Mouse (Mus musculus) layer of hippocampus, postnatal 36 days (tissue): ENCODE results near the gene Lbx2. TPM values are rescaled to one million over a fixed set of nuclear protein-coding genes. Genes with fewer than 3 reads are reported as not detected.

Experiments used
- DNase-seq, 2 experiments: peaks; one replicate each; pipeline ENCODE4 v3.0.0; 2022
- total RNA-seq, 2 experiments: library from RNA; stranded (reverse); gene quantifications; 2 replicates each; pipeline ENCODE4 v1.2.3; 2021

The Lbx2 gene
- total RNA-seq = under 1 TPM in 1 of 2 experiments, not detected in 1; 0.48 TPM

DNA sequence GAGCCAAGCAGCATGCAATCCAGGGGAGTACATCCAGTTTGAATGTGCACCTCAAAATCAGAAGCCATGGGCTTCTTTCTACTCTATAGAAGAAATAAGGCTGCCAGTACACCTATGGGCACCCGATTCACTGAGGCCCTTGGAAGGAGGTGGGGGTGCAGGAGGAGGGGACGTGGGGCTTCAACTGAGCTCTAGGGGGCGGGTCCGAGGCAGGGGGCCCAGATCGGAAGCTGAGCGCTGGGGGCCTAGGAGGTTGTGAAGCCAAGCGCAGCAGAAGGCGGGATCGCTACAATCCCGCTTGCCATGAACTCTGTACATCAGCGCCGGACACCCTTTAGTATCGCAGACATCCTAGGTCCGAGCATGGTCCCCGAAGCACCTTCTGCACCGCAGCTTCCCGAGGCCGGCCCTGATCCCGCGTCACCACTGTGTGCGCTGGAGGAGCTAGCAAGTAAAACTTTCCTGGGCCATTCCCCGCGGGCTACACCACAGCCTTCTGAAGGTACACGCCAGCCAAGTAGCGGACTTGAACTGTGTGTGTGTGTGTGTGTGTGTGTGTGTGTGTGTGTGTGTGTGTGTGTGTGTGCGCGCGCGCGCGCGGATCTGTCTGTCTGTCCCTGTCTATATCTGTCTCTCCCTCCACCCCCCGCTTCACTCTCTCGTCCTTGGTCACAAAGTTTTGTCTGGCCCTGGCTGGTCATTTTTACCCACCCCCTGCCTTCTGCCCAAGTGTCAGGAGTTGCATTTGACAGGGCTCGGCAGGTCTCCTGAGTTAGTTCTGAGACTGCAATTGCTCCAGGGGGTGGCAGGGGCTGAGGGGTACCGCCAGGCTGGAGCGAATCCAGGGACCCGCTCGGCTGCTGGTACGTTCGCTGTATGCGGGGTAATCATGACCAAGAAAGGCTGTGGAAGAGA lies at the start of gene Lbx2:
TSS of gene Lbx2 (plus strand) at position 247 of the 915 bp plus-strand sequence.
- DNase-seq = no peak

DNA sequence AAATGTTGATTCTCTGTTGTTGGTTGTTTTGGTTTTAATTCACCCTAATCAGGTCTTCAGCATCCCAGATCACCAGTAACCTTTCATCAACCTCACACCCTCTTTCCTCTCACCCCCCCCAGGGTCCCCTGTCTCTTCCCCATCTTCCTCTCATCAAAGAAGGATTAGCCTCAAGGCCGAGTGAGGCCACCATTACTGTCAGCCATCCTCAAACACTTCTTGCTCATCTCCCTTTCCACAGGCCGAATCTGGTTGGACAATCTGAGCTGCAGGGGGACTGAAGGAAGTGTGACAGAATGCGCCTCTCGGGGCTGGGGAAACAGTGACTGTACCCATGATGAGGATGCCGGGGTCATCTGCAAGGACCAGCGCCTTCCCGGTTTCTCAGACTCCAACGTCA lies 49.0 kb upstream of the Lbx2 start:
- DNase-seq = no peak

DNA sequence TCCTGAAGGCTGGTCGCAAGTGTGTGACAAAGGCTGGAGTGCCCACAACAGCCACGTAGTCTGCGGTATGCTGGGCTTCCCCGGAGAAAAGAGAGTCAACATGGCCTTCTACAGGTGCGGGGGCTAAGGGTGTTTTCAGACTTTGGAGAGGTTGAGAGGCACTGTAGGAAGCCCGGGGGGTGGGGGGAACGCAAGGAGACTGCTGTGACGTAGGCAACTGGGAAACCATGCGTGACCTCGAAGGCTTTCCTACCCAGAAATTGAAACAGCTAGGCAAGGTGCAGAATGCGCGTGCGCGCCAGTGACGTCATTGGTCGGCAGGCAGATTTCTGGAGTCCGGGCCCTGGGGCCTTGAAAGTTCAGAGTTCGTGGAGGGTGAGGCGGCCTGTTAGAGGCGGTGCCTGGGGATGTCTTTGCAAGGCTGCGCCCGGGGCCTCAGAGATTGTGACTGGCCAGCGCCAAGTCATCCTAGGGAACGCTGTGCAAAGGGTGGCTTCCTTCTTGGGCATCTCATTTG lies 47.6 kb upstream of the Lbx2 start:
- DNase-seq = peak; percentile 85

- no peak for DNase-seq
Measured at GRCm38 (mm10) chr6:83040601-83041000, 45.6 kb upstream of the Lbx2 start.

GRCm38 (mm10) chr6:83043561-83043960 lies 42.6 kb upstream of the Lbx2 start:
- DNase-seq = no peak

GRCm38 (mm10) chr6:83043993-83044392 lies 42.2 kb upstream of the Lbx2 start:
- DNase-seq = no peak

- DNase-seq = no peak
Measured at GRCm38 (mm10) chr6:83044742-83045141, 41.4 kb upstream of the Lbx2 start.

GRCm38 (mm10) chr6:83049367-83049766 lies 36.8 kb upstream of the Lbx2 start:
- DNase-seq = no peak

DNA sequence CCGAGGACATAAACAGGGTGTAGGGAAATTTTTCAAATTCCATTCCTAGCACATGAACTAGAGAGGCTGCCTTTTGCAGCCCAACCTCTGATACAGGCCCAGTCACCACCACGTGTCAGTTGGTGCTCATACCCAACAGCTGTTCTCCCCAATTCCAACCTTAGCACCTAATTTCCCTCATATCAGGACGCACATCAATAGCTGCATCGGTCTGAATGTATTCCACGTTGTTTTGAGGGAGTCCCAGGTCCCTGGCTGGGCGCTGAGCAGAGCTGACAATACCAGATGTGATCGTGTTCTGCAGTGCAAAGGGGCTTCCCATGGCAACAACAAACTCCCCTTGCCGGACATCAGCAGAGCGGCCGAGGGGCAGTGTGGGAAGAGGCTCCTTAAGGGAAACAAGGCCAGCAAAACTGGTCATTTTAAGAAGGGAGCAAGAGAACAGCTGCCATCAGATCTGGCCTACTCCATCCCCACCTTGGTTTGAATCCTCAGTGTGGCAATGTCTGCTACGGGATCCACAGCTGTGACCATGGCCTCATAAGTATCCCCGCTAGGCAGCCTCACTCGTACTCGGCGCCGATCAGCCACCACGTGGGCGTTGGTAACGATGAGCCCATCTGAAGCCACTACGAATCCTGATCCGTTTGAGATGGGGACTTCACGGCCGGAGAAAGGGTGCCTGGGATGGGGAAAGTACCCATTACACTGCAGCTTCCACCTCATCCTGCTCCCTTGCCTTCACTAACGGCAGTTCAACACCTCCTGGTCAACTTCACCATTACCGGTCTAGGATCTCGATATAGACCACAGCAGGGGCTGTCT lies 32.8 kb upstream of the Lbx2 start:
- DNase-seq = peak; percentile 25 to 31

GRCm38 (mm10) chr6:83054074-83054851 lies 31.9 kb upstream of the Lbx2 start, which contains the start of gene Aup1:
Aup1 (plus strand) TSS chr6:83054521.
- peak; percentile 97 for DNase-seq

- DNase-seq = no peak
Measured at GRCm38 (mm10) chr6:83054871-83055431, 31.2 kb upstream of the Lbx2 start, which contains the start of gene Htra2. Htra2 (minus strand) TSS chr6:83055273.

- no peak for DNase-seq
Measured at GRCm38 (mm10) chr6:83057790-83058189, 28.4 kb upstream of the Lbx2 start, which contains the start of gene Dqx1. Dqx1 (plus strand) TSS chr6:83057844.

- DNase-seq = no peak
Measured at GRCm38 (mm10) chr6:83058725-83059124, 27.4 kb upstream of the Lbx2 start.

GRCm38 (mm10) chr6:83065995-83066394 lies 20.2 kb upstream of the Lbx2 start:
- DNase-seq = no peak

- DNase-seq = no peak
Measured at GRCm38 (mm10) chr6:83066441-83066840, 19.7 kb upstream of the Lbx2 start.

- DNase-seq = no peak
Measured at GRCm38 (mm10) chr6:83068221-83068620, 17.9 kb upstream of the Lbx2 start.

DNA sequence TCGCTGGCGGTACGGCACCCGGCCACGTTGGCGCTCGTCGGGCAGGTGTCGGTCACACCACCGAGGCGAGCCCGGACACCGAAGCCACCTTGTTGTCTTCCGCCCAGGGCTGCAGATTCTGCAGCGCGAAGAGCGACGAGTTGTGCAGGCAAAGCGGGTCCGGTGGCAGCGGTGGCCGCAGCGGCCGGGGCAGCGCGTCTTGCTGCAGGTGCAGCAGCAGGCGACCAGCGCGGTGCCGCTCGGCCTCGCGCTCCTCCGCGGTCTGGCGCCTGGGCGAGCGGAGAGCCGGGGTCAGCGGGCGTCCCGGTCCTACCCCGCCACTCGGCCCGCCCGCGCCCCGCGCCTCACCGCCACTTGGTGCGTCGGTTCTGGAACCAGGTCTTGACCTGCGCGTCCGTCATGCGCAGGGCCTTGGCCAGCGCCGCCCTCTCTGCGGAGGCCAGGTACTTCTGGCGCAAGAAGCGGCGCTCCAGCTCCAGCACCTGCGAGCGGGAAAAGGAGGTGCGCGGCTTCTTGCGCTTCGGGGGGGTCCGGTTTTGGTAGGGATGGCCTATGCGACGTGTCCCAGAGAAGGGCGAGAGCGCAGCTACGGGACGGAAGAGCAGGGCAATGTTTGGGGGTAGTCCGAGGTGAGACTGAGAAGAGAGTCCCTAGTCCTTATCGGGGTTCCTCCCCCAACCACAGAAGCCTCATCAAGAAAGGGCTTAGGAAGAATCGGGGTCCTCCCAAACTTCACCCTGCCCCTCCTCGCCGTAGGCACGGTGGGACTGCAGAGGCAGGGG lies 17.3 kb upstream of the Lbx2 start:
- no peak for DNase-seq

DNA sequence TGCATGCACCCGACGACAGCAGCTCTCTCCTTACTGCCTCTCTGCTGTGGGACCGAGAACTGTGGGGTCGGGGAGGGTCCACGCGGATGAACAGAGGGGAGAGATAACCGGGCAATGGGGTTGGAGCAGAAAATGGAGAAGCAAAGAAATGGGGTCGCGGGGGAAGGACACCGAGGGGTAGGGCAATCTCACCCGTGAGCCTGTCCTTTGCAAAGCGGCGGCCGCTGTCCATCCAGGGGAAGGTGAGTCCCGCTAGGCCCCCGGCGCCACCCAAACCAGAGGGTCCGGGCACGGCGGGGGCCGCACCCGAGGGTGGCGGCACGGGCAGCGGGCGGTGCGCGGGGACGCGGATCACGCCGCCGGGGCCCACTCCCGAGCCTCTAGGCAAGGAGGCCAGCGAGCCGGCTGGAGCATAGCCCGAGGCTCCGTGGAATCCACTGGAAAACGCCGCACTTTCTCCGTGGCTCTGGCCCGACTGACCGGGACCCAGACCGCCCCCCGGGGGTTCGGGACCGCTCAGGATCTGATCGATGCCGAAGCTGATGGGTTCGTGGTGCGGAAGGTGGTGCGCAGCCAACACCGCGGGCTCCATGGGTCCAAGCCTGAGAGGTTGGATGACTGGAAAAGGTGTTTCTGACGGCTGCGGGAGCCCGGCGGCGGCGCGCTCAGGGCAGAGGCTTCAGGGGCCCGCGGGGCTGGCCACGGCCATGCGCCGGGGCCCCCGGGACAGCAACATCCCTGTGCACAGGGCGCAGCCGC lies 16.5 kb upstream of the Lbx2 start:
- DNase-seq = no peak

GRCm38 (mm10) chr6:83070247-83070310 lies 16.1 kb upstream of the Lbx2 start, which contains the start of gene Tlx2:
Tlx2 (minus strand) TSS chr6:83070293.
- DNase-seq = no peak

DNA sequence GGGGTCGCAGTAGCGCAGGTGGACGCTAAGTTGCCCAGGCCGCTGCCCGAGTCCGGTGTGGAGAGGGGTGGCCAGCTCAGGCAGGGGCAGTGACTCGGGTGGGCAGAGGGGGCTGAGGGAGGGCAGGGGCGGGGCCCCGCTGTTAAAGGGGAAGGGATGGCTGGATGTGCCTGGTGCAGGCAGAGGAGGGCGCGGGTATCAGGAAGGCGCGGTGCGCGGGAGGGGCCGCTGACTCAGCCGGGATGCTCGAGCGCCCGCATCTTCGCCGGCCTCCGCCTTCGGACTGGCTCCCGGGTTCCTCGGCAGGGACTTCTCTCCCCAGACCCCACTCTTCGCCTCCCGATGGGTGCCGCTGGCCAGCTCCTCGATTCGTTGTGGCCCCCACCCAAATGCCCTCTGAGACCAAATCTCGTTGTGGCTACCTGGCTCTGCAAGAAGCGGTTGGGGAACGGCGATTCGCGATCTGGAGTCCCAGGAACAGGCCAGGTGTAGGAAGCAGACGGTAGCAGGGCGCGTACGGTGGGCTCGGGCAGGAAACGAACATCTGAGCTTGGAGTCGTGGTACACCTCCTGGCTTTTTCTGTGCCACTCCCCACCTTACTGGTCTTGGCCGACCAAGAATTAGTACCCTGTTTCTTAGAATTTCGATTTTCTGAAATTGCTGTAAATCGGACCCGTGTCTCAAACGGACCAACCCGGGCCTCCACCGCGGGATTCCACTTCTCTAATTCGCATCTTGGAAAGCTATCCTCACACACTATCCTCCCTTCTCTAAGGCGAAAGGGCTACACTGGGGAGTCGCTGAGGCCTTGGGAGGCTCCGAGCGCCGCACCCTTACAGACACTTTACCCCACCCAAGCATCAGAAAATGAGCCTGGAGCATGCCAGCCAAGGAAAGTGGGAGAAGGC lies 15.6 kb upstream of the Lbx2 start:
- DNase-seq = peak in 1 of 2 experiments; percentile 45
